Mouse (Mus musculus) limb, embryonic 15.5 days (tissue): ENCODE data around the gene Carmil1. TPM values are rescaled to one million over a fixed set of nuclear protein-coding genes. Genes with fewer than 3 reads are reported as not detected.
A peak's percentile ranks its signal among the peaks of the same experiment; 100 is the strongest.

Experiments used
- ATAC-seq: fragments of 200-750 bp; cut with Nextera tagmentation; 2 replicates; pipeline ENCODE4 v1.8.0; 2017; ENCODE audit warnings: low read depth, moderate TSS enrichment; ENCODE audit not compliant: insufficient number of reproducible peaks, low FRiP score, low TSS enrichment
- H3K27ac ChIP-seq: fragments of 300-500 bp; sonication (generic); 2 replicates; pipeline ENCODE4 v1.5.1; 2015; ENCODE audit warnings: moderate library complexity, mild to moderate bottlenecking, inconsistent platforms
- H3K27me3 ChIP-seq: fragments of 300-500 bp; sonication (generic); 2 replicates; pipeline ENCODE4 v1.6.1; 2015; ENCODE audit warnings: inconsistent platforms
- H3K36me3 ChIP-seq: fragments of 300-500 bp; sonication (generic); 2 replicates; pipeline ENCODE4 v1.6.1; 2015; ENCODE audit warnings: inconsistent platforms
- H3K4me1 ChIP-seq: fragments of 300-500 bp; sonication (generic); 2 replicates; pipeline ENCODE4 v1.6.1; 2015; ENCODE audit warnings: inconsistent platforms
- H3K4me2 ChIP-seq: fragments of 300-500 bp; sonication (generic); 2 replicates; pipeline ENCODE4 v1.6.1; 2015; ENCODE audit warnings: mild to moderate bottlenecking, inconsistent platforms
- H3K4me3 ChIP-seq: fragments of 300-500 bp; sonication (generic); 2 replicates; pipeline ENCODE4 v1.5.1; 2015; ENCODE audit warnings: mild to moderate bottlenecking, inconsistent platforms
- H3K9ac ChIP-seq: fragments of 300-500 bp; sonication (generic); 2 replicates; pipeline ENCODE4 v1.6.1; 2015; ENCODE audit warnings: inconsistent platforms
- H3K9me3 ChIP-seq: fragments of 300-500 bp; sonication (generic); 2 replicates; pipeline ENCODE4 v1.6.1; 2016; ENCODE audit warnings: inconsistent platforms
- WGBS: fragments of 180-500 bp; shearing (Covaris S2); methylation state at CpG from one replicate; pipeline ENCODE4 v1.1.7; 2015; 5-methylcytosine and 5-hydroxymethylcytosine counted together
- polyA plus RNA-seq: library from polyadenylated mRNA; unstranded; fragments of >200 nt; fragmentation: Nextera tagmentation; extraction: Ambion mirVana; gene quantifications from 2 replicates; pipeline ENCODE4 v1.2.1, GENCODE M21; 2015

Carmil1 gene
- polyA plus RNA-seq, 1 experiment from 2014 or later: 39.8 TPM

DNA sequence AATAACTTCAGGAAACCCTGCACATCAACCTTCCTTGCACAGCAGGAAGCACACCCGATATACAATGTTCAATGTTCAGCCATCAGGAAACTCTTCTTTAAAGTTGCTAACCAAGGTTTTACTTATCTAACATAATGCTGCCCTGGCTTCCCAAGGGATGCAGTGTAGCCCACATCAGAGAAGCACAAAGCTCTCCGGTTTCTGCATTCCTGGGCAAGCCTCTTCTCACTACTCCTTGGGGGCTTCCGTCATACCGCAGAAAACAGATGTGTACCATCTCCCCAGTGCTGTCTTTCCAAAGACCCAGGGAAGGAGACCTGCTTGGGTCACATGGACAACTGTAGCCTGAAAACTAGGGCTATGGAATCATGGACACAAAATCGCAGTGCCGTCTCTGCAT lies 47.8 kb downstream of the Carmil1 start:
- peaks cover 9% of the 10 kb centered on the region for H3K4me1 ChIP-seq
- no peak overlapping the region for H3K4me2 ChIP-seq
- no peak for ATAC-seq
- no peak overlapping the region for H3K4me3 ChIP-seq
- H3K9ac ChIP-seq: no peak overlapping the region
- no peaks in the 10 kb centered on the region for H3K9me3 ChIP-seq
- H3K27me3 ChIP-seq: no peaks in the 10 kb centered on the region
- H3K36me3 ChIP-seq: no peaks in the 10 kb centered on the region
- WGBS: 55% methylated on average over 6 of the region's 6 CpGs
- no peak overlapping the region for H3K27ac ChIP-seq

DNA sequence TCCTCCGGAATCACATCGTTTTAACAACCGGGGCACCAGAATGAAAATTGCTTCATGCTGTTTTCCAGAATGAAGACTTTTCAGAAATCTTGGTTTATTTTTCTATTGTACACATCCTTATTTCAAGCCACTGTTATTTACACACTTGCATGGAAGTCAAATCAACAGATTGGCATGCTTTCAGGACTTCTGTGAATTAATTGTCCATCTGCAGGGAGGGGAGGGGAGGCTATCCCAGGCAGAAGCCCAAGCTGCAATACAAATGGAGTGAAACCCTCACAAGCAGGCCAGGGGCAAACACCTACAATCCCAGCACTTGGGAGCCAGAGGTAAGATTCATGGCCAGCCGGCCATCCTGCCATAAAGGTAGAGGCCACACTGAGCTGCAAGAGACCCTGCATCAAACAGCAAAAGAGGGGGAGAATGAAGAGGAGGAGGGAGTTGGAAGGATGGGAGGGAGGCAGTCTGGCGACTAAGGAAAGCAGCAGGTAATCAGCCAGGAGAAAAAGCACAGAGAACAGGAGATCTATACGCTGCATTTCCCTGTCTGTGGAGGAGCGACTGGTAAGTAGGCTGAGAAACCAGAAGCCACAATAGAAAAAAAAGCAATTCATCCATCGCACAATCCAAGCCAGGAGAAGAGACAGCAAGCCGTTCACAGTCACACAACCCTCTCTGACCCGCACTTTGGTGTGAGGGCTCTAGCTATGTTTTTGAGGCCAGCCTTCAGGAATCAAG lies 48.7 kb downstream of the Carmil1 start:
- Histone ChIP-seq H3K4me2 (no peak overlapping the region), H3K9me3 (no peaks in the 10 kb centered on the region), H3K27ac (no peak overlapping the region), H3K9ac (no peak overlapping the region), H3K4me1 (peaks cover 9% of the 10 kb centered on the region), H3K27me3 (no peaks in the 10 kb centered on the region), H3K4me3 (no peak overlapping the region), H3K36me3 (no peaks in the 10 kb centered on the region)
- no peak for ATAC-seq
- WGBS: 76% methylated on average over 10 of the region's 10 CpGs

GRCm38 (mm10) chr13:24231146-24231545 lies 49.4 kb downstream of the Carmil1 start:
- 82% methylated on average over 2 of the region's 2 CpGs for WGBS
- H3K27ac ChIP-seq: no peak overlapping the region
- no peaks in the 10 kb centered on the region for H3K36me3 ChIP-seq
- H3K9me3 ChIP-seq: no peaks in the 10 kb centered on the region
- no peaks in the 10 kb centered on the region for H3K27me3 ChIP-seq
- no peak for ATAC-seq
- peaks cover 9% of the 10 kb centered on the region for H3K4me1 ChIP-seq
- no peak overlapping the region for H3K4me2 ChIP-seq
- no peak overlapping the region for H3K9ac ChIP-seq
- H3K4me3 ChIP-seq: no peak overlapping the region

- H3K4me3 ChIP-seq: no peak overlapping the region
- H3K9ac ChIP-seq: no peak overlapping the region
- no peaks in the 10 kb centered on the region for H3K36me3 ChIP-seq
- no peaks in the 10 kb centered on the region for H3K27me3 ChIP-seq
- H3K4me2 ChIP-seq: no peak overlapping the region
- H3K4me1 ChIP-seq: peaks cover 9% of the 10 kb centered on the region
- no peak for ATAC-seq
- H3K9me3 ChIP-seq: no peaks in the 10 kb centered on the region
- no peak overlapping the region for H3K27ac ChIP-seq
- 91% methylated on average over 4 of the region's 4 CpGs for WGBS
Observed at GRCm38 (mm10) chr13:24230541-24231095, 50.0 kb downstream of the Carmil1 start.

DNA sequence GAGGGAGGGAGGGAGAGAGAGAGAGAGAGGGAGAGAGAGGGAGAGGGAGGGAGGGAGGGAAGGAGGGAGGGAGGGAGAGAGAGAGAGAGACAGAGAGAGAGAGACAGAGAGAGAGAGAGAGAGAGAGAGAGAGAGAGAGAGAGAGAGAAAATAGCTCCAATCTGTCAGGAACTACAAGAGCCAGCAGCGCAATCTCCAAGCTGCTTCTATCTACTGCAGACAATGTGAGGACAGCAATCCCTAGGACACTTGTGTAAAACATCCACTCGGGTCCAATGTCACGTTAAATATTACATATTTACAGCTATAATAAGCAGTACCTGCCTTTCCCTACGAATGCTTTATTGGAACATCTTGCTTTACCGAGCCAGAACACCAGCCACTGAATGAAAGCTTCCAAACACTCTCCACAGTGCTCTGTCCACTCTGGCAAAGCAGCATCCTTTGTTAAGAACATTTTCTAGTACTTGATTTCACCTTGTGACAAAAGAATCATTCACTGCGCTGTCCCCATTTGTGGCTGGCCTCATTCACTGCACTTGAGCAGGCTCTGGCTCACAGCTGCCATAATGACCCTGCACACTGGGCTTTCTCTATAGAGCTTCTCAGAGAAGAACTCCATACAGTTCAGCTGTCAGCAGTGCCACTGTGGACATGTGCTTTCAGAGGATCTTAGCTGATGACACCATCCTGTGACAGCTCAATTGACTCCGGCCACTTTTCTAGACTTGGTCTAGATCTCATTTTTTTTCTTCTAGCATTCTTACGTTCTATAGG lies 57.0 kb downstream of the Carmil1 start:
- WGBS: 82% methylated on average over 8 of the region's 8 CpGs
- Histone ChIP-seq H3K4me1 (no peaks in the 10 kb centered on the region), H3K9ac (no peak overlapping the region), H3K9me3 (no peaks in the 10 kb centered on the region), H3K4me3 (no peak overlapping the region), H3K27ac (no peak overlapping the region), H3K27me3 (no peaks in the 10 kb centered on the region), H3K36me3 (no peaks in the 10 kb centered on the region), H3K4me2 (no peak overlapping the region)
- ATAC-seq: no peak

DNA sequence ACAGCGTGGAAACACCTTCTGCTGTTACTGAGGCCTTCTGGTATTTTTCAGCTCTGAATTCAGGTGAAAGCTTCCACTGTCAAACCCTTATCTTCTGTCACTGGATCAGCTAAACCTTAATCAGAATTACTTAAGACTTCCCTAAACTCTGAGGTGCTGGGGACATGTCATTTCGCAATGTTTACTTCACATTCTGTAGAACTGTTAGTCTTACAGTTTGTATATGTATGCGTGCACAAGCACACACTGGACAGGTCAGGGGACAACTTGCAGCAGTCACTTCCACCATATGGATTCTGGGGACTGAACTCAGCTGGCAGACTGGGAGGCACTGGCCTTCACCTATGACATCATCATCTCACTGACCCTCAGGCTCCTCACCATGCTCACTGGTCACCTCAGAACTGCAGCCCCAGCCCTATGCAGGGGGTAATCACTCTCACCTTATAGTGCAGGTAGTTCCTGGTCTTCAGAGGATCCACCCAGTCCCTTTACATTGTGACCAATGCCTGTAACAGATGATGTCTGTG lies 60.1 kb downstream of the Carmil1 start:
- Histone ChIP-seq H3K4me2 (no peak overlapping the region), H3K36me3 (no peaks in the 10 kb centered on the region), H3K27ac (no peak overlapping the region), H3K27me3 (no peaks in the 10 kb centered on the region), H3K4me1 (no peaks in the 10 kb centered on the region), H3K9me3 (no peaks in the 10 kb centered on the region), H3K9ac (no peak overlapping the region), H3K4me3 (no peak overlapping the region)
- no peak for ATAC-seq
- WGBS: 78% methylated on average over 3 of the region's 3 CpGs

- no peaks in the 10 kb centered on the region for H3K9me3 ChIP-seq
- no peak overlapping the region for H3K27ac ChIP-seq
- no peak for ATAC-seq
- no peak overlapping the region for H3K9ac ChIP-seq
- H3K36me3 ChIP-seq: no peaks in the 10 kb centered on the region
- no peak overlapping the region for H3K4me3 ChIP-seq
- 74% methylated on average over 2 of the region's 2 CpGs for WGBS
- H3K27me3 ChIP-seq: no peaks in the 10 kb centered on the region
- H3K4me2 ChIP-seq: no peak overlapping the region
- H3K4me1 ChIP-seq: no peaks in the 10 kb centered on the region
Observed at GRCm38 (mm10) chr13:24211229-24211628, 69.4 kb downstream of the Carmil1 start.

- 70% methylated on average over 6 of the region's 6 CpGs for WGBS
- ATAC-seq: no peak
- no peak overlapping the region for H3K4me2 ChIP-seq
Observed at GRCm38 (mm10) chr13:24206097-24206496, 74.5 kb downstream of the Carmil1 start.

GRCm38 (mm10) chr13:24202314-24202713 lies 78.3 kb downstream of the Carmil1 start:
- H3K36me3 ChIP-seq: no peaks in the 10 kb centered on the region
- H3K4me2 ChIP-seq: no peak overlapping the region
- no peak overlapping the region for H3K9ac ChIP-seq
- no peaks in the 10 kb centered on the region for H3K27me3 ChIP-seq
- no peak overlapping the region for H3K4me3 ChIP-seq
- peak overlapping the region; percentile 73 for H3K27ac ChIP-seq
- 47% methylated on average over 6 of the region's 6 CpGs for WGBS
- no peaks in the 10 kb centered on the region for H3K9me3 ChIP-seq
- peaks cover 31% of the 10 kb centered on the region for H3K4me1 ChIP-seq
- ATAC-seq: no peak

More at GRCm38 (mm10) chr13:24206097-24206496, 74.5 kb downstream of the Carmil1 start:
- no peaks in the 10 kb centered on the region for H3K36me3 ChIP-seq
- no peak overlapping the region for H3K27ac ChIP-seq
- no peaks in the 10 kb centered on the region for H3K27me3 ChIP-seq
- no peak overlapping the region for H3K9ac ChIP-seq
- peaks cover 10% of the 10 kb centered on the region; the same call in 1 of the 2 replicates for H3K4me1 ChIP-seq
- no peaks in the 10 kb centered on the region for H3K9me3 ChIP-seq
- H3K4me3 ChIP-seq: no peak overlapping the region

DNA sequence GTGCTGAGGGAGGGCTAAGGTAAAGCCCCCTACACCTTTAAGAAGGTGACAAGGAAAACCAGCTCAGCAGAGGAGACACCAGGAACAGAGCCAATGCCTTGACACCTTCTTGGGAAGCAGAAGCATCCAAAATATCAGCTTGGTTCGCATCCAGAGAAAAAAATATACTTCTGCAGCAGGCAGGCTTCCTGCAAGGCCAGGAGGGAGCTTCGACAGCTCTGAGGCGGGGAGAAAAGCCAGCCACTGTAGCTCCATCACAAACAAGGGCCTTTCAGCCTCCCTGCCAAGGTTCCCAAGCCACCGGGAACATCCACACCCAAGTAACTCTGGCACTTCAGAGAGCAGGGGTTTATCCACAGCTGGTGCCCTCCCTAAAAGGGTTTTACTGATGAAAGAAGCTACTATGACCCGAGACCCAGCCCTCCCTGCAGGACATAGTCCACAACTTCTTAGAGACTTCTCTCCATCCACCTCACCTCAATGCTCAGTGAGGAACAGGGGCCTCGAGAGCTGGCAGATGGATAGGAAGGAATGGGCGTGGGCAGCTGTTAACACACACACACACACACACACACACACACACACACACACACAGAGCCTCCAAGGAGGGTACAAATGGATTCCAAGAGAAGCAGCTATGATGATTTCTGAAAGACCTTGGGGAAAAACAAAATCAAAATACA lies 80.6 kb downstream of the Carmil1 start:
- 51% methylated on average over 7 of the region's 7 CpGs for WGBS
- H3K27ac ChIP-seq: peak overlapping the region; percentile 65
- no peak overlapping the region for H3K9ac ChIP-seq
- no peaks in the 10 kb centered on the region for H3K9me3 ChIP-seq
- H3K4me1 ChIP-seq: peaks cover 45% of the 10 kb centered on the region
- H3K27me3 ChIP-seq: no peaks in the 10 kb centered on the region
- H3K4me3 ChIP-seq: no peak overlapping the region
- peak; percentile 78 for ATAC-seq
- H3K4me2 ChIP-seq: no peak overlapping the region
- no peaks in the 10 kb centered on the region for H3K36me3 ChIP-seq

- no peak overlapping the region for H3K9ac ChIP-seq
- no peak overlapping the region for H3K4me2 ChIP-seq
- H3K4me3 ChIP-seq: no peak overlapping the region
- no peaks in the 10 kb centered on the region for H3K9me3 ChIP-seq
- ATAC-seq: no peak
- 88% methylated on average over 2 of the region's 2 CpGs for WGBS
- no peak overlapping the region for H3K27ac ChIP-seq
- H3K27me3 ChIP-seq: no peaks in the 10 kb centered on the region
- peaks cover 50% of the 10 kb centered on the region for H3K4me1 ChIP-seq
- no peaks in the 10 kb centered on the region for H3K36me3 ChIP-seq
Observed at GRCm38 (mm10) chr13:24198396-24198924, 82.1 kb downstream of the Carmil1 start.
